Mouse (Mus musculus) spleen, adult 18-20 months (tissue): ENCODE measurements at regions not wholly inside any gene's neighbourhood (a gene's known extent, or its start where the extent isn't known, plus 50 kb on each side); places are given as distances from the start of the nearest gene placed in this dataset.
"Not testable (repeated sequence)": the region's sequence is repeated elsewhere in the genome, so short reads cannot be mapped to it uniquely, and the experiment has no call there.

Experiments
- DNase-seq, 2 experiments: peaks; one replicate each; pipeline ENCODE4 v3.0.0; 2022; ENCODE audit warnings: mixed read lengths in 2 of 2

DNA sequence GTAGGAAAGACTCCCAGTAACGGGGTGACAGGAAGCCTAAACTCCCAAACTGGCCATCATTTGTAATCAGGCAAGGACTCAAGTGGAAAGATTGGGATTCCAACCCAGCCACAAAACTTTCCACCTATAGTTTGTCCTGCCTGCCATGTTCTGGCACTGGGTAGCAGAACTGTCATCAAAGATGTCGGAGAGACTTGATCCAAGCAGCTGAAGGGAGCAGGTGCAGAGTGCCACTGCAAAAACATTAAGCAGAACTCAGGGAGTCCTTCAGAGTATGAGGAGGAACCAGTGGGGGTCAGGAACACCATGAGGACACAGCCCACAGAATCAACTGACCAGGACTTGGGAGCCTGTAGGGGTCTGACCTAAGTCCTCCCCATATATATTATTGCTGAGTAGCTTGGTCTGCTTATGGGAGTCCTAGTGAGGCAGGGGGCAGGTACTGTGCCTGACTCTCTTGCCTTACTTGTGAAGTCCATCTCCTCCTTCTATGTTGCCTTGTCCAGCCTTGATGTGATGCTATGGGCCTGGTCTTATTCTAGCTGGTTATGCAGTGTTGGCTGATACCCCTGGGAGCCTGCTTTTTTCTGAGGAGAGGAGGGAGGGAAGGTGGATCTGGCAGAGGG lies 323.5 kb downstream of the Arl4a start:
- DNase-seq, result no peak

- DNase-seq, result no peak
These were observed 326.0 kb downstream of the Arl4a start for GRCm38 (mm10) chr12:39711807-39712206.

GRCm38 (mm10) chr12:39709850-39710249 lies 328.0 kb downstream of the Arl4a start:
- DNase-seq, result no peak

DNA sequence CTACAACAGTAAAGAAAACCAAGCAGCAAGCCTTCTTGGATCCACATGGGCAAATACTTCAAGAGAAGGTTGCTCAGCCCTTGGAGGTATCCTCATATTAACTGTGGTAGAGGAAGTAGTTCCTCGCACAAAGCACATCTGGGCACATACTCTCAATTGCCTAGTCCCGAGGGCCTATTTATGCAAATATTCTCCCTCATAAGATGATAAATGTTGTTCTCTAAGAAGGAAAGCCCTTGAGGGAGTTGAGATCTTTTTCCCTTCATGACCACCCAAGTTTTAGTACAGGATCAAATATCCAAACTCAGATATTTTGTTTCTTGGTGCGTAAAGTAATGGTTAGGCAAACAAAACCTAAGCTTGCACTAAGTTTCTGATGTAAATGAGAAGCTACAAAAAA lies 340.6 kb downstream of the Arl4a start:
- DNase-seq, result no peak

DNA sequence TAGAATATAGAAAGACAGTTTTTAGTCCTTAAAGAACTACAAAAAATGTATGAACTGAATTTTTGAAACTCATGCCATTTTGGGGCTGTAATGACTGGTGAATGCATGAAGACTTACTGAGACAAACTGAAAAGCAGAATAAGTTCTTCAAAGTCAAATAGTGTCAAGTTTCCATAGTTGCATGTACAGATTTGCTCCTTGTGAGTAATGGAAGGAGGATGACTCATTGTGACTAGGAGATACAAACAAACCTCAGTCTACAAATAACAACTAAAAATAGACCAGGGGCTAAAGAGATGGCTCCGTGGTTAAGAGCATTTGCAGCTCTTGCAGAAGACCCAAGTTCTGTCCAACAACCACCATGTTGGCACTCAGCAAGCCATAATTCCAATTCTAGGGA lies 342.5 kb downstream of the Arl4a start:
- DNase-seq, result no peak

DNA sequence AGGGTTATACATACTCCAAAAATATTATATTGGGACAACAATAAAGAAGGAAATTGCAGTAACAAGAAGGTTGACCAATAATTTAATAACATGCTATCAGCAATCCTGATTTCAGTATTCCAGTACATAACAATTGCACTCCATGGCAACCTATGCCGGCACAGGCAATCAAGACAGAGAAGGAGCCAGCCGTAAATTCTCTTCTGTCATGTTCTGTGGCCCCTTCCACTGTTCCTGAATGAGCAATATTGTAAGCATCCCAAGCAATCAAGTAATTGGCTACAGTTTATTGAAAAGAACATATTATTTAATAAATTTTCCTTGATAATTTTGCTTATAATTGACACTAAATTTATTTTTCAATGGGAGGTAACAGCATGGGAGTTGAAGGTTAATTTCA lies 345.8 kb downstream of the Arl4a start:
- DNase-seq, result no peak

DNA sequence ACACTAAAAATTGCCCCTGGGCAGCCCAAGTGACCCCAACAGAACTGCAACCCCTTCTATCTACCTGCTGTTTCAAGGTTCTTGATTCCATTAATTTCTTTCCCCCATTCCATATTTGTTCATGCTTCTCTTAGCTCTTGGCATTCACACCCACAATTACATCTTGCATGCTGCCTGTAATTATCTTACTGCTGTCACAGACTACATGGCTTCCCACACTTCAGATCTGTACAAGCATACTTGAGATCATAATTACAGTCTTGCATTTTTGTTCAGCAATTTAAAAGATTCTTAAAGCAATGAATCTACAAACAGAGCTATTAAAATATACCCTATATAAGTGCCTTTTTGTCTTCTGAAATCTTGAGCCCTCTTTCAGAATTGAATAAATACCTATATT lies 352.4 kb downstream of the Arl4a start:
- DNase-seq, result no peak

DNA sequence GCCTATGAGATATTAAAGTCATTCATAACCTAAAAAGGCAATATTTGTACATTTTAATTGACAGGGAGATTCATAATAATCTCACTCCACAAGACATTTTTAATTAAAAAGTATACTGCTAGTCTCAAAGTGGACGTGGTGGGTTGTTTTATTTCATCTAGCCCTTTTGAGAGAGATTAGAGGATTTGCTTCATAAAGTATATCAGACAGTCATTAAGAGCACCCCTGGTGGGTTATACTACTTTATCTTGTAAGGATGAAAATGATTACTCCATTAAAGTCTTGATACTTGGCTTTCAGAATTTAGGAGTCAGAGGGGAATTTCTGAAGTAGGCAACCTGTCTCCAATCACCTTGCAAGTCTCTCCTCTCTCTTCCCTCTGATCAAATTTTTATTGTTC lies 355.7 kb downstream of the Arl4a start:
- no peak for DNase-seq

- no peak for DNase-seq
These were observed 362.2 kb downstream of the Arl4a start for GRCm38 (mm10) chr12:39675608-39676007.

DNA sequence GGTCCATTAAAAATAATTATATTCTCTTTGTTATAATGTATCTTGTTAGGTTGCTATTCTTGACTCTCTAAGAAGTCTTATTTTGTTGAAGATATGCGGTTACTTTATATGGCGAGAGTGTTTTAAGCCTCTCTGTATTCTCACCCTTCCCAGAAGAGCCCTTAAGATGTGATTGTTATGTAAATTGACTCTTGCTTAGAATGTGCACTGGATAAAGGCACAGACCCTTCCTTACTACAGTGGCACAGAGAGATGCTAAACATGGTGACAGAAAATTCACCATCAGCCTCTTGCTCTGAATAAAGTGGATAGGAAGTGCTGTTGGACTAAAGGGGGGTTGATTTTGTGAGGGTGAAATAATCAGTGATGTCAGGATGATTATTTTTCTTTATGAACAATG lies 370.1 kb downstream of the Arl4a start:
- no peak for DNase-seq

- peak; percentile 7 to 25 for DNase-seq
These were observed 372.4 kb downstream of the Arl4a start for GRCm38 (mm10) chr12:39665448-39665847.

- DNase-seq, result no peak
These were observed 377.4 kb downstream of the Arl4a start for GRCm38 (mm10) chr12:39660420-39660819.

DNA sequence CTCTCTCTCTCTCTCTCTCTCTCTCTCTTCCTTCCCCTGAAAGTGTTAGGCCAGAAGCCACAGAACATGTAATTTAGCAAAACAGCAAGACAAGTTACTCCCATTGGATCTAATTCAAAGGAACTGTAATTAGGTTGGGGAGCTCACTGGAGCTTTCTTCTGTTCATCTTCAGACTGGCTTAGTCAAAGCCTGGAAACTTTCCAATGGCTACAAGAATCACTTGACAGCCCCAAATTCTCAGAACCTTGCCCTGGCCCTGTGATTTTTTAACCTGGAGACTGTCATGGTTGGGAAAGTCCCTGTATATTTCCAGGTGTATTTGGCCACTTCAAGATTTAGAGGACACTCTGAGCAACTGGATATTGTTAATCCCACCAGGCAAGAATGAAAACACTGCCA lies 381.2 kb downstream of the Arl4a start:
- no peak for DNase-seq

- DNase-seq, result no peak
These were observed 388.9 kb downstream of the Arl4a start for GRCm38 (mm10) chr12:39648952-39649351.

DNA sequence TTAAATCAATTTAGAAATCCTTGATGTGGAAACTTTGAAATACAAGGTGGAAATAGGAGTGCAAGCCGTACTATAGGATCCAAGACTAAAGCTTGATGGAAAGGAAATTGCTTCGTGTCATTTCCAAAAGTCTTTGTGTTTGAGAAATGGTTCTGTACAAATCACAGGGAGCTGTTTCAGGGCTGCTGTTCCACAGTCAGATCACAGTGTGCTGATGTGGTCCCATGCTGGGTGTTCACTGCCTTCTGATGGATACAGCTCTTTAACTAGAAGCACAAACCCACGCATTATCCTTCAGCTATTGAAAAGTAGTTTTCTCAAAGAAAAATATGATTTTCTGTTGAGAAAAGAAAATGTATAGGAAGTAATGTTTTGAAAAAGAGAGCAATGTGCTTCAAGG lies 391.3 kb downstream of the Arl4a start:
- no peak for DNase-seq

- no peak for DNase-seq
These were observed 392.2 kb downstream of the Arl4a start for GRCm38 (mm10) chr12:39645581-39645980.

- no peak for DNase-seq
These were observed 398.6 kb downstream of the Arl4a start for GRCm38 (mm10) chr12:39639246-39639645.

DNA sequence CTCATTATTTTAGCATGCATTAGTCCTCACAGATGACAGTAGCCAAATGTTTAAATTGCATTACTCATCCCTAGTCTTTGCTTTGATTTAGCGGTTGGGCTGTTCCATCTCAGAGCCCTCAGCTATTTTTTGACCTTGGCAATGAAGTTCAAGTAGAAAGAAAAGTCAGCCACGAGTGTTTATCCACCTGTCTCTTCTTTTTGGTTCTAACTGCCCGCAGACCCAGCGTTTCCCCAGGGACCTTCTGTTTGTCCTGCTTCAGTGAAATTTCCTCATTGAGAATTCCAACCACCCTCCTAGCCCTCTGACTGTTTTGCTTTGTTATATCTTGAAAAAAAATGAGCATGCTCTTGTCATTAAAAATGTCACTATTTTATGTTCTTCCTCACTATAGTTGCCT lies 403.5 kb downstream of the Arl4a start:
- DNase-seq, result no peak

DNA sequence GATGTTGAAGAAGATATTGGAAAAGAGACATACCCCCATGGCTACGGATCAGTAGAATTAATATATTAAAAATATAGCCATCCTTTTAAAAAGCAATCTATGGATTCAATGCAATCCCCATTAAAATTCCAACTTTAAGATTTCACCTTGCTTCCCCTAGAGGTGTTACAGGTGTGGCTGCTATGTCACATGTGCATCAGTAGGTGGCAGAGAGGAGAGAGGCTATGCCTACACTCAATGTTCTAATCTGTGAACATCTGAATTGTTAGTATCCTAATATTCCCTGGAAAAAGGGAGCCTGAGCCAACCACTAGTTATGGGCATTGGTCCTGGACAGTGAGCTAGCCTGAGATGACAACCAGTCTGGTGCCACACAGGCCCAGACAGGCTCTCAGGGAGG lies 416.6 kb downstream of the Arl4a start:
- no peak for DNase-seq

DNA sequence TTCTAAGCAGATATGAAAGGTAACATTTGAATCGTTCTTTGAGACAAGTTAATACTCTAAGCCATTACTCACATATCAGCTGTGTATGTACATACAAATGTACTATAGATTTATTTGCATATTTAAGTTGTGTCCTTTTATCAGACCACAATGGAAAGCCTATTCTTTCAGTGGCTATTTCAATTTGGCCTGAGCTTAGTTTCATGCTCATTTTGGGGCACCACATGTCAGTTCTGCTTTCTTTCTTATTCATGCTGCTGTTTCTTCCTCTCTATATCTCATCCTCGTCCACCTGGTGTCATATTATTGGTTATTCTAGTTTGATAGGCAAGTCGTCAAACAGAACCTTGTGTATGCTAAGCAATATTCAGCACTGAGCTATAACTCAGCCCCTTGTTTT lies 432.5 kb downstream of the Arl4a start:
- DNase-seq, result no peak

- no peak for DNase-seq
These were observed 433.1 kb downstream of the Arl4a start for GRCm38 (mm10) chr12:39604723-39605122.

- no peak for DNase-seq
These were observed 443.1 kb downstream of the Arl4a start for GRCm38 (mm10) chr12:39594726-39595125.

DNA sequence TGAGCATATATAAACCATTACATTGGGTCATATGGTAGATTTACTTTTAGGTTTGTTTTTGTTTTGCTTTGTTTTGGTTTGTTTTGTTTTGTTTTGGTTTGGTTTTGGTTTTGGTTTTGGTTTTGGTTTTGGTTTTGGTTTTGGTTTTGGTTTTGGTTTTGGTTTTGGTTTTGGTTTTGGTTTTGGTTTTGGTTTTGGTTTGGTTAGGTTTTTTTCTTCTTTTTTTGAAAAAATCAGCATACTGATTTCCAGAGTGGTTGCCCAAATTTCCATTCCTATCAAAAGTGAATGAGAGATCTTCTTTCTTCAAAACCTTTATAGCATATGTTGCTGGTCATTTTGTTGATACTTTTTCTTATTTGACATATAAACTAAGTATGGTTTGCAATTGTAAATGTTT lies 444.0 kb downstream of the Arl4a start:
- DNase-seq, result not testable (repeated sequence)

GRCm38 (mm10) chr12:39587204-39587909 lies 450.5 kb downstream of the Arl4a start:
- no peak for DNase-seq

- DNase-seq, result no peak
These were observed 451.7 kb downstream of the Arl4a start for GRCm38 (mm10) chr12:39586163-39586562.
